Mouse (Mus musculus) hindbrain, embryonic 12.5 days (tissue): ENCODE data around the gene Tsen2. TPM values are rescaled to one million over a fixed set of nuclear protein-coding genes. Genes with fewer than 3 reads are reported as not detected.

Experiments
- ATAC-seq: fragments of 200-750 bp; cut with Nextera tagmentation; 2 replicates; pipeline ENCODE4 v1.8.0; 2017; ENCODE audit warnings: moderate TSS enrichment; ENCODE audit not compliant: low FRiP score
- H3K27ac ChIP-seq: fragments of 300-500 bp; sonication (generic); 2 replicates; pipeline ENCODE4 v1.5.1; 2016; ENCODE audit warnings: mild to moderate bottlenecking
- H3K27me3 ChIP-seq: fragments of 300-500 bp; sonication (generic); 2 replicates; pipeline ENCODE4 v1.6.1; 2016; ENCODE audit warnings: mild to moderate bottlenecking
- H3K36me3 ChIP-seq: fragments of 300-500 bp; sonication (generic); 2 replicates; pipeline ENCODE4 v1.6.1; 2016; ENCODE audit warnings: mild to moderate bottlenecking
- H3K4me1 ChIP-seq: fragments of 300-500 bp; sonication (generic); 2 replicates; pipeline ENCODE4 v1.6.1; 2016
- H3K4me2 ChIP-seq: fragments of 300-500 bp; sonication (generic); replicated peaks from 2 replicates; pipeline ENCODE4 v1.6.1; 2016; ENCODE audit warnings: mild to moderate bottlenecking
- H3K4me3 ChIP-seq: fragments of 300-500 bp; sonication (generic); 2 replicates; pipeline ENCODE4 v1.5.1; 2016; ENCODE audit warnings: mild to moderate bottlenecking
- H3K9ac ChIP-seq: fragments of 300-500 bp; sonication (generic); 2 replicates; pipeline ENCODE4 v1.6.1; 2016; ENCODE audit warnings: mild to moderate bottlenecking, moderate library complexity
- H3K9me3 ChIP-seq: fragments of 300-500 bp; sonication (generic); replicated peaks from 2 replicates; pipeline ENCODE4 v1.6.1; 2016; ENCODE audit warnings: mild to moderate bottlenecking
- WGBS: fragments of 180-500 bp; shearing (Covaris S2); methylation state at CpG from one replicate; pipeline ENCODE4 v1.1.7; 2016; 5-methylcytosine and 5-hydroxymethylcytosine counted together
- polyA plus RNA-seq: library from polyadenylated mRNA; unstranded; fragments of >200 nt; fragmentation: Nextera tagmentation; extraction: Ambion mirVana; gene quantifications from 2 replicates; pipeline ENCODE4 v1.2.1, GENCODE M21; 2016

The Tsen2 gene
- polyA plus RNA-seq, 1 experiment from 2014 or later = 30.4 TPM

DNA sequence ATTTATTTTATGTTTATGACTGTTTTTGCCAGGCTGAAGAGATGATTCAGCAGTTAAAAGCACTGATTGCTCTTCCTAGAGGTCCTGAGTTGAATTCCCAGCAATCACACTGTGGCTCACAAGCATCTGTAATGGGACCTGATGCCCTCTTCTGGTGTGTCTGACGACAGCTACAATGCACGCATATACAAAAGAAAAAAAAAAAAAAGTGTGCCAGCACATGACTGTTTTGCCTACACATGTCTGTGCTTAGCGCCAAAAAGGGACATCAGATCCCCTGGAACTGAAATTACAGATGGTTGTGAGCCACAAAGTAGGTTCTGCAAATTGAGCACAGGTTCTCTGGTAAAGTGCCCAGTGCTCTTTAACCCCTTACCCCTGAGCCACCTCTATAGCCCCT lies 2.1 kb upstream of the Tsen2 start:
- H3K27ac ChIP-seq = no peak overlapping the region

DNA sequence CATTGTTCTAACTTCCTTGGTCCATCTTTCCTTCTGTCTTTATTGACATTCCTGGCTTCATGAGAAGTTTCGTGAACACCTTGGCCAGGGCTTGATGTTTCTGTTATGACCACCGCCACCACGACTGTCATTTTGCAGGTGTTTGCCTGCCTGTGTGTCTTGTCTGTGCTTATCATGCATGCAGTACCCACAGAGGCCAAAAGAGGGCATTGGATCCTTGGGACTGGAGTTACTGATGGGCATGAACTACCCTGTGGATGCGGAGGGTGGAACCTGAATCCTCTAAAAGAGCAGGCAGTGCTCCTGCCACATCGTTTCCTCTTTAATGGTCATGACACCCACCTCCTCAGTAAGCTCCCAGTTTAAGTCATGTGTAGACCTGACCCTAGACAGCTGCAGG lies 1.8 kb downstream of the Tsen2 start:
- H3K27me3 ChIP-seq = no peaks in the 10 kb centered on the region
- H3K9me3 ChIP-seq = no peaks in the 10 kb centered on the region
- peaks cover 29% of the 10 kb centered on the region for H3K36me3 ChIP-seq
- no peak overlapping the region for H3K4me3 ChIP-seq
- no peak overlapping the region for H3K9ac ChIP-seq
- H3K4me2 ChIP-seq = no peak overlapping the region
- H3K4me1 ChIP-seq = peaks cover 10% of the 10 kb centered on the region
- 88% methylated on average over 5 of the region's 5 CpGs for WGBS
- no peak for ATAC-seq
- no peak overlapping the region for H3K27ac ChIP-seq

More for the DNA sequence above, 2.1 kb upstream of the Tsen2 start:
- H3K4me2 ChIP-seq = no peak overlapping the region
- H3K27me3 ChIP-seq = no peaks in the 10 kb centered on the region
- WGBS = 69% methylated on average over 3 of the region's 3 CpGs
- no peaks in the 10 kb centered on the region for H3K36me3 ChIP-seq
- H3K9ac ChIP-seq = no peak overlapping the region
- H3K9me3 ChIP-seq = no peaks in the 10 kb centered on the region
- peaks cover 10% of the 10 kb centered on the region for H3K4me1 ChIP-seq
- no peak for ATAC-seq
- no peak overlapping the region for H3K4me3 ChIP-seq

DNA sequence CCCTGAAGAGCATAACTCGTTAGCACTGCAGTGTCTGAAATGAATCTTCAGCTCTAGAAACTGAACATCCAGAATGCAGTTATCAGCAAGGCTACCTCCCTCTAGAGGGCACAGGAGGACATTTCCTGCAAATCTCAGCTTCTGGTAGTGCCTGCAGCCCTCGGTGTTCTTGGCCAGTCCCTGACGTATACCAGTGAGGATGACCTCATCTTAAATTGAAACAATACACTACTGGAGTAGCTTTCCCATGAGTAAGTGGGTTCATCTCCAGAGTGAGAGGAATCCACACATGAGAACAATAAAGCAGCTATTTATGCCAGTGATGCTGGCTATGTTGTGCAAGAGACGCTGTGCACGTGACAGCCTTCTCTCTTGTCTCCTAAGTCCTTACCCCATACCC lies 11.0 kb downstream of the Tsen2 start:
- Histone ChIP-seq H3K9ac (no peak overlapping the region), H3K9me3 (no peaks in the 10 kb centered on the region), H3K27me3 (no peaks in the 10 kb centered on the region), H3K4me2 (no peak overlapping the region), H3K36me3 (peaks cover 72% of the 10 kb centered on the region), H3K4me1 (no peaks in the 10 kb centered on the region), H3K4me3 (no peak overlapping the region), H3K27ac (no peak overlapping the region)
- 85% methylated on average over 5 of the region's 5 CpGs for WGBS
- no peak for ATAC-seq

DNA sequence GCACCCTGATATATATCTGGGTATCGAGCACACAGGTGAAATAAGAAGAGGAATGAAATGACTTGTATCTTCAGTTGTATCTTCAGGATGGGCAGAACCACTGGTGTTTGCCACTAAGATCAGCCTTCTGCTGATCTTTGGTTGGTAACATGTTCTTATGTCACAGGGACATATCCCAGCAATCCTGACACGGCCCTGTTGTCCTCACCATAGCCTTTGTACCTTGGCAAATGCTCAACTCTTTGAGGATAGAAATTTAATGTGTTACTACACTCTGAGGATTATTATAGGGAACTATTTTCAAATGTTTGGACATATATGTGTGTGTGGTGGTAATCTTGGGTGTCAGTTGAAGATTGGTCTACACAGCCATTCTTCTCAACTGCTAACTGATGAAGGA lies 13.7 kb downstream of the Tsen2 start:
- Histone ChIP-seq H3K27ac (no peak overlapping the region), H3K4me1 (no peaks in the 10 kb centered on the region), H3K4me2 (no peak overlapping the region), H3K9ac (no peak overlapping the region), H3K36me3 (peaks cover 83% of the 10 kb centered on the region), H3K9me3 (no peaks in the 10 kb centered on the region), H3K4me3 (no peak overlapping the region), H3K27me3 (no peaks in the 10 kb centered on the region)
- WGBS = 97% methylated on average over 2 of the region's 2 CpGs
- ATAC-seq = no peak

DNA sequence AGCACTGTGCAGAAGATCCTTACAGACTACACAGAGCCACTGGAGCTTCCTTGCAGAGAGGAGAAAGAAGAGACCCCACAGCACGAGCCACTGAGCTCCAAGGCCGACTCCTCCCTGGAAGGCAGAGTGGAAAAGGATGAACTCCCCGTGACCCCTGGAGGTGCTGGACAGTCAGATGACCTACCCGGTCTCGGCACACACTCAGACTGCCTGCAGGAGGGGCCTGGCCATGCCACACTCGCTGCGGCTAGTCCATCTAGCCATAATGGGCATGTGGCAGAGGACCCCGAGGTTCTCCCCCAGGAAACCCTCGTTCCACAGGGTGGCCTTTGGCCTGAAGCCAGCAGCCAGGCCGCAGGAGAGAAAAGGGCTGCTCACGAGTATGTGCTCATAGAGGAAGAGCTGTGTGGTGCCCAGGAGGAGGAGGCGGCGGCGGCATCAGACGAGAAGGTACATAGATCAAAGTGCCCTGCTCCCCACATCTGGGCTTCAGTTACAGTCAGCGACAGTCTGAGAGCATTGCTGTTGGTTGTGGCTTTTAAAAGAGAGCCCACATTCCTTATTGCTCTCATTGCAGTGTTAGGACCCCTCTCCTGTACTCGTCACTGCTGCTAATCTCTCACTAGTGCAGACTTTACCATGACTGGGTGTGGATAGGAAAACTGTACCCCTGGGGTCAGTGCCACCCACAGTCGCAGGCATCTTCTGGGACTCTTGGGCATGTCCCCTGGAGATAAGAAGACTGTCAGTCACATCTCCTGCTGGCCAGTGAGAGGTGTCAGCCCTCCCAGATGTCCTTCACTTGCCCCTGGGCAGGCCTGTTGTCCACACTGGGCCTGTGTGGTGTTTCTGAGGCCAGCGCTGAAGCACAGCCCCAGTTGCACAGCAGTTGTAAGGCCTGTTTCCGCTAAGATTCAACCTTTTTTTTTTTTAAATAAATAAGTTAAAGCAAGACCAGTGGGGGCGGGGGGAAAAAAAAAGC lies 15.5 kb downstream of the Tsen2 start:
- H3K4me2 ChIP-seq = no peak overlapping the region
- no peak overlapping the region for H3K27ac ChIP-seq
- no peaks in the 10 kb centered on the region for H3K27me3 ChIP-seq
- no peaks in the 10 kb centered on the region for H3K9me3 ChIP-seq
- 82% methylated on average over 21 of the region's 21 CpGs for WGBS
- peaks cover 74% of the 10 kb centered on the region for H3K36me3 ChIP-seq
- ATAC-seq = no peak
- H3K9ac ChIP-seq = no peak overlapping the region
- H3K4me3 ChIP-seq = no peak overlapping the region
- no peaks in the 10 kb centered on the region for H3K4me1 ChIP-seq

DNA sequence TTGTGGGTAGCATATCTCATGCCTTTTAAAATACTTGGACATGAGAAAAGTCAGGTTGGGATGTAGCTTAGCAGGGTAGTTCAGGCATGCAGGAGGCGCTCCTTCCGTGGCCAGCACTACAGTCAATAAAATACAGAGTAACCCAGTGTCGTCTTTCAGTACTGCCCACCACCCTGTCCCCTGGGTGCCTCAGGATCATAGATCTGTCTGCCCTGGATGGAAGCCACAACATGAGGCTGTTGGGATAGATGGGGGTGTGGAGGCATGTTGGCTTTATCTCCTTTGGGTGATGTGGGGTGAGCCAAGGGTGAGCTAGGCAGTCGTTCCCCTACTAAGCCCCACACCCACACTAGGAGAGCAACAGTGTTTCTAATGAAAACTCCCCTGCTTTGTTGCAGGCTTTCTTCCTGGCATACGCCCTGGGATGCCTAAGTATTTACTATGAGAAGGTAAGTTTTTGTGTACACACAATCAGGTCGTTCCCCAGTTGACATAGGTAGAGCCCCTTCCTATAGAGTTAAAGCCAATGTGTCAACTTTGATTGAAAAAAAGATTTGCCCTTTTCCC lies 21.1 kb downstream of the Tsen2 start:
- H3K27me3 ChIP-seq = no peaks in the 10 kb centered on the region
- no peak for ATAC-seq
- H3K4me1 ChIP-seq = no peaks in the 10 kb centered on the region
- no peak overlapping the region for H3K4me3 ChIP-seq
- WGBS = 91% methylated on average over 6 of the region's 6 CpGs
- no peaks in the 10 kb centered on the region for H3K9me3 ChIP-seq
- no peak overlapping the region for H3K27ac ChIP-seq
- H3K36me3 ChIP-seq = peaks cover 76% of the 10 kb centered on the region
- no peak overlapping the region for H3K9ac ChIP-seq
- H3K4me2 ChIP-seq = no peak overlapping the region

DNA sequence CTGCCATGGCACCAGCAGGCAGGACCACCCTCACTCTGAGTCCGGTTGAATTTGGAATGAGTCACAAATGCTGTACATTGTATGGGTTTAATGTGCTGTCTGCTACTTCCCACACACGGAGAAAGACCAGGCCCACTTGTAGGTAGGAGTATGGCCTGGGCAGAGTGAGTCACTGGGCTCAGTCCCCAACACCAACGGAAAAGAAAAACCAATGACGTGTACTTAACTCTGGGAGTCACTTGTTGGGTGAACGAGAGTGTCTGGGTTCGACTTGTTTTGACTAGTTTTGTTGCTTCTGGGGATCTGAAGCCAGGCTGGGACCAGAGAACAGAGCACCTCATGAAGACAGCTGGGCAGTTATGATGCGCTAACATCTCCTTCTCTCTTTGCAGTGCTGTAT lies 29.7 kb downstream of the Tsen2 start:
- Histone ChIP-seq H3K4me1 (no peaks in the 10 kb centered on the region), H3K36me3 (peaks cover 85% of the 10 kb centered on the region), H3K9ac (no peak overlapping the region), H3K9me3 (no peaks in the 10 kb centered on the region), H3K27ac (no peak overlapping the region), H3K4me3 (no peak overlapping the region), H3K4me2 (no peak overlapping the region), H3K27me3 (no peaks in the 10 kb centered on the region)
- WGBS = 92% methylated on average over 7 of the region's 7 CpGs
- ATAC-seq = no peak

DNA sequence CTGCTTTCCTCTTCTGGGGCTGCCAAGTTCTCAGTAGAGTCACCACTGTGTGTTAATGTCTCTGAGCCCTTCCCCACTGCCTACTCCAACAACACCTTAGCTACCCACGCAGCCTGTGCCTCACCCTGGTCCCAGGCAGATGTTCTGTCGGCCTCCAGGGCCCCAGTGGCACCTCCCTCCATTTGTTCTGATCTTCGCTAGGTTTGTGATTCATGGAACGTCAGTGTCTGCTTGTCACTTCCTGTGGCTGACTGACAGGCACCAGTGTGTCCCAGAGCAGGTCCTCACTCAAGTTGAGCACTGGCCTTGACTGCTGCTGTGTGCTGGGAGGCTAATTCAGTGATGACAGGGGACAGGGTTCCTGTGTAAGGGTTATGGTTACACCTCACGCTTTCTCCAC lies 32.9 kb downstream of the Tsen2 start:
- Histone ChIP-seq H3K4me1 (no peaks in the 10 kb centered on the region), H3K36me3 (peaks cover 67% of the 10 kb centered on the region)
- WGBS = 88% methylated on average over 5 of the region's 5 CpGs

DNA sequence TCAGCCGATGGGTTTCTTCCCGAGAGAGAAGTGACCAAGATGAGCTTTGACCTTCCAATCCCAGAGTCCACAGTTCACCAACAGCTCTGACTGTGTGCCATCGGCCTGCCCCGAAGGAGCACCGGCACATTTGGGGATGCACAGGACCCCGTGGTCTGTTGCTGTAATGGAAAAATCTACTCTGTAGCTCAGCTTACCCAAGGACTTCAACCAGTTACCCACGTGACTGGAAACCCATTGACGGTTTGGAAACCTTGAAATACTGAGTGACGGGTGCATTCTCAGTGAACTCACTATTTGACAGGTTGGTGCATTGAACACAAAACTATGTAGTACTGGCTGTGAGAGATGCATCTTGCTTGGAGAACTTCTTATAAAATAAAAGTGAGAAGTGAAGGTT lies 33.5 kb downstream of the Tsen2 start:
- Histone ChIP-seq H3K9ac (no peak overlapping the region), H3K36me3 (peaks cover 65% of the 10 kb centered on the region), H3K27ac (no peak overlapping the region), H3K4me3 (no peak overlapping the region), H3K4me2 (no peak overlapping the region), H3K27me3 (no peaks in the 10 kb centered on the region), H3K4me1 (no peaks in the 10 kb centered on the region), H3K9me3 (no peaks in the 10 kb centered on the region)
- no peak for ATAC-seq
- WGBS = 91% methylated on average over 9 of the region's 9 CpGs

More for the DNA sequence above, 32.9 kb downstream of the Tsen2 start:
- Histone ChIP-seq H3K9me3 (no peaks in the 10 kb centered on the region), H3K4me3 (no peak overlapping the region), H3K27ac (no peak overlapping the region), H3K4me2 (no peak overlapping the region), H3K9ac (no peak overlapping the region), H3K27me3 (no peaks in the 10 kb centered on the region)
- no peak for ATAC-seq

DNA sequence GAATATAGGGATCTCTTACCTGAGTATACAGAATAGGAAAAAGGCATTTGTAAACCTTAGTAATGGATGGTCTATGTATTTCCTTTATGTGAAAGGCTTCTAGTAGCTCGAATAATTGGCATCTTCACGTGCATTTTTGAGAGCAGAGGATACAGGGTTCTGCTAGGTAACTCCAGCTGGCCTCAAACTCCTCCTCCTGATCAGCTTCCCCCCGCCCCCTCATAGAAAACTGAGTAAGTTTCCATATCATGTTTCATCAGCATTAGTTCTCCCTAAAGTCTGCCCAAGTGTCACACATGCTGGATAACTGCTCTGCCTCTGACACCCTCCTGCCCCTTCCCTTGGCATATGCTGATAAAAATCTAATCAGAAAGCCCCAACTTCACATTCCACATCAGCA lies 36.3 kb downstream of the Tsen2 start:
- ATAC-seq = no peak
- 86% methylated on average over 3 of the region's 3 CpGs for WGBS
- Histone ChIP-seq H3K9ac (no peak overlapping the region), H3K4me3 (no peak overlapping the region), H3K27ac (no peak overlapping the region), H3K4me1 (no peaks in the 10 kb centered on the region), H3K27me3 (no peaks in the 10 kb centered on the region), H3K4me2 (no peak overlapping the region), H3K9me3 (no peaks in the 10 kb centered on the region), H3K36me3 (peaks cover 45% of the 10 kb centered on the region)

DNA sequence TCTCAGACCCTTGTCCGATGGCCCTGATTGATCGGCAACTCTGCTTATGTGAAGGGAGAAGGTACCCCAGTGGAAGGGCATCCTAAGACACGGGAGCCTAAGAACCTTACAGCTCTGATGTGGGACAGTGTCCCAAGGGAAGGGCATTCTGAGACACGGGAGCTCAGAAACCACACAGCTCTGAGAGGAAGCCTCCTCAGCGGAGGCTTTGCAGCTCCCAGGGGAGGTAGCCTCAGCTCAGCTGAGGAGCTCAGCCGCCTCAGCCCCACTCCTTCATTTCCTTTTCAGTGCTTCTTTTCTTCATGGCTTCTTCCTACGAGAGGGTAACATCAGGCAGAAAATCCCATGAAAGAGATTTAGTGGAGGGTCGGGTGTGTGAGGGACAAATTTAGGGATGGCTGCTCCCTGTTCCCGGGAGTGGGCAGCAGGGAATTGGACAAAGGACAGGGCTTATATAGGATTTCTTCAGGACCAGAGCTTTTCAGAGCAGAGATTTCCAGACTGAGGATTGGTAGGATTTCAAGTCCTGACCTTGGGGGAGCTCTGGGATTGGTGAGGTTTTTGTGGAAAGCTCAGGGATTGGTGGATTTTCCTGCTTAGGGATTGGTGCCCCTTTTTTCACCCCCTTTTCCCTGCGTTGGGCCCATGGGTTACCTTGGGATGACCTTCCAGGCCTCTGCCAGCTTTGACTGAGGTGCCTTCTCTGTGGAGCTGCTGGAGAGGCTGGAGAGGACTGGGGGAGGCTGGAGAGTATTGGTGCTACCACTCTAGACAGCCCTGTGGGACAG lies 38.1 kb downstream of the Tsen2 start:
- Histone ChIP-seq H3K27ac (no peak overlapping the region), H3K4me2 (no peak overlapping the region)
- ATAC-seq = no peak

DNA sequence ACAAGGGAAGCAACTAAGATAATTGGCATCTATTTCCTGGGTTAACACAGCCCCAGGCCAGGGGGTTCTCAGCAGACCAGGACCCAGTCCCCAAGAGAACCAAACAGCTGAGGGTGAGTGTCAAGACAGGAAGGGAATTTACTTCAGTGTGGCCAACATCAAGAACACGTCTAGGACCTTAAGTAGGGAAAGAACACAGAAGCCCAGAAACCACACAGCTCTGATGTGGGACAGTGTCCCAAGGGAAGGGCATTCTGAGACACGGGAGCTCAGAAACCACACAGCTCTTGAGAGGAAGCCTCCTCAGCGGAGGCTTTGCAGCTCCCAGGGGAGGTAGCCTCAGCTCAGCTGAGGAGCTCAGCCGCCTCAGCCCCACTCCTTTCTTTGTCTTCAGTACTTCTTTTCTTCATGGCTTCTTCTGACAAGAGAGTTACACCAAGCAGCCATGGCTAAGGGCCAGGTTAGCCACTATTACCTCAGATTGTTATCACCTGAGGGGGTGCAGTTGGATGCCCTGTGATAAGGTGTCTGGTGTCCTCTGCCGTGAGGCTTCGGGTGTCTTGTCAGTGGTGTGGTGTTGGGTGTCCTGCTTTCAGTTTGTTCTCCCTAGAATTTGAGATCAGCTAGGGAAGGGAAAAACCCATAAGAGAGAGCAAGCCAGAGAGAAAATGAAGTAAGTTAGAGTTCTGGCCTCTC lies 39.1 kb downstream of the Tsen2 start:
- no peaks in the 10 kb centered on the region for H3K27me3 ChIP-seq
- WGBS = 84% methylated on average over 6 of the region's 6 CpGs
- H3K4me2 ChIP-seq = no peak overlapping the region
- H3K36me3 ChIP-seq = peaks cover 18% of the 10 kb centered on the region
- no peak overlapping the region for H3K27ac ChIP-seq
- H3K9ac ChIP-seq = no peak overlapping the region
- no peaks in the 10 kb centered on the region for H3K9me3 ChIP-seq
- H3K4me1 ChIP-seq = no peaks in the 10 kb centered on the region
- ATAC-seq = no peak
- H3K4me3 ChIP-seq = no peak overlapping the region

More for the DNA sequence above, 38.1 kb downstream of the Tsen2 start:
- 82% methylated on average over 10 of the region's 10 CpGs for WGBS
- H3K36me3 ChIP-seq = peaks cover 29% of the 10 kb centered on the region
- H3K4me3 ChIP-seq = no peak overlapping the region
- H3K4me1 ChIP-seq = no peaks in the 10 kb centered on the region
- H3K27me3 ChIP-seq = no peaks in the 10 kb centered on the region
- no peaks in the 10 kb centered on the region for H3K9me3 ChIP-seq
- H3K9ac ChIP-seq = no peak overlapping the region
